Mouse (Mus musculus): Measurements from ENCODE around the gene Ap3b1. TPM values are rescaled to one million over a fixed set of nuclear protein-coding genes. Genes with fewer than 3 reads are reported as not detected.
"Not testable (repeated sequence)": the region's sequence is repeated elsewhere in the genome, so short reads cannot be mapped to it uniquely, and the experiment has no call there.

Ap3b1 gene
- polyA plus RNA-seq (2016; fragmentation: Nextera tagmentation; extraction: Ambion mirVana): 30.1 and 34.7 TPM in 2 replicates

DNA sequence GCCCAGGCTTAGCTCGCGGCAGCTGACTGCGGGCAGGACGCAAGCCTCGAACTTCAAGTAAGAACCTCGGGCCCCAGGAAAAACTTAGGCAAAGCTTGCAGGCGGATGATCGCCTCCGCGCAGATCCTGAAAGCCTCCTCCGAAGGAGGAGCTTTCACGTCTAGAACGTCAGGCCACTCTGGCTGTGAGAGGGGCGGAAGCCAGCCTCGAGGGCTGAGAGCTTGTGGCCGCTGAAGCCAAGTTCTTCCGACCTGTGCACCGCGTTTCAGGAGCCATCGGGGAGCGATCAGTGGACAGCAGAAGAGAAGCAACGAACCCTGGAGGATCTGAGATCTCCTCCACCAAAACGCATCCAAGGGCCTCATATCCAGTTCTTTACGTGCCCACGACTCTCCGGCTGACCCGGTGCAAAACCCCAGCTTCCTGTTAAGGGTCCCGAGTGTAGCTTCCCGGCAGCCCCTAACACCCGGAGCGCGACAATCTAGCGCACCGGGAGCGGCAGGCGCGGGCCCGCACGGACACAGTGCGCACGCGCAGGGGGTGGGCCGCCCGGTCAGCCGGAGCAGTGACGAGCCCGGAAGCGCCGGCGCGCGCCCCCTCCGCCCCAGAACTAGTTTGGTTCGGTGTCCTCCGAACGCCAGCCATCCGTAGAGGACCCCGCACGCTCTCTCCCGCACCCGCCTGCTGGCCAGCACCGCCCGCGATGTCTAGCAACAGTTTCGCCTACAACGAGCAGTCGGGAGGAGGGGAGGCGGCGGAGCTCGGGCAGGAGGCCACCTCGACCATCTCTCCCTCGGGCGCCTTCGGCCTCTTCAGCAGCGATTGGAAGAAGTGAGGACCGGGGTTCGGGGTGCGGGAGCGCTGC is at the start of gene Ap3b1:
Gene Ap3b1, plus strand, starts transcription at position 560 of the 865 bp plus-strand sequence.
- no peaks in the 10 kb centered on the region for H3K9me3 ChIP-seq (replicated peaks)
- peaks cover 4% of the 10 kb centered on the region; the same call in 1 of the 2 replicates for H3K36me3 ChIP-seq
- WGBS: under 1% methylated on average over 79 of the region's 79 CpGs
- peak; percentile 95 for DNase-seq (ENCODE audit: low spot score)
- H3K27ac ChIP-seq: peak within 1 kb of the TSS; percentile 92
- peak within 1 kb of the TSS; percentile 72 for H3K4me3 ChIP-seq
- peaks cover 18% of the 10 kb centered on the region for H3K4me1 ChIP-seq
- no peaks in the 10 kb centered on the region for H3K27me3 ChIP-seq (ENCODE audit: low read depth, poor library complexity, severe bottlenecking)

- DNase-seq (ENCODE audit: low spot score): not testable (repeated sequence)
- WGBS: 95% methylated on average over 8 of the region's 8 CpGs
Measured at GRCm38 (mm10) chr13:94312812-94313211, 45.9 kb upstream of the Ap3b1 start.

DNA sequence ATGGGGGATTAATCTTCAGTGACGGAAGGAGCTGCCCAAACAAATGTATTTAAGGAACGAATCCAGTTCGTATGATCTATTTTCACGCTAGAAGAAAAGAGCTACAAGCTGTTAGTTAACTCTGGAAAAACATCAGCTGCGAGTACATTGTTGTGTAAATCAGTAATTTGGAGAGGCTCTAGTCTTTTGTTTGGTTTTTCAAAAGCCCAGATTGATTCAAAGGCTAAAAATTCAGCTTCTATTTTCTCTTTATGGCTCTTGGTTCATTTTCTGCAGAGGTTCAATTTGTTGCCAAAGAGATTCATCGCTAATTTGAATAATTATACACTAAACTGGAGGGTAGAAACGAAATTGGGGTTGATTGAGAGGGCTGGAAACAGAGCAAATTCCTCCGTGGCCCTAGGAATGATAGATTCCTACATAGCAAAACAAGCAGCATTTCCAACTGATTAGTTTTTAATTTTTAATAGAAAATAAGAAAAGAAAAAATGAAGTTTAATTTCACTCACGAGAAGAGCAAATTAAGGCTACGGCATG is 41.7 kb upstream of the Ap3b1 start:
- Histone ChIP-seq H3K36me3 (no peaks in the 10 kb centered on the region), H3K4me1 (no peaks in the 10 kb centered on the region), H3K9me3 (replicated peaks) (no peaks in the 10 kb centered on the region), H3K4me3 (no peak overlapping the region), H3K27me3 (ENCODE audit: low read depth, poor library complexity, severe bottlenecking) (no peaks in the 10 kb centered on the region), H3K27ac (no peak overlapping the region)
- 91% methylated on average over 10 of the region's 10 CpGs for WGBS
- DNase-seq (ENCODE audit: low spot score): no peak

More at GRCm38 (mm10) chr13:94312812-94313211, 45.9 kb upstream of the Ap3b1 start:
- not testable (repeated sequence) for H3K27me3 ChIP-seq (ENCODE audit: low read depth, poor library complexity, severe bottlenecking); H3K9me3 ChIP-seq (replicated peaks); H3K27ac ChIP-seq; H3K4me1 ChIP-seq; H3K4me3 ChIP-seq; H3K36me3 ChIP-seq

DNA sequence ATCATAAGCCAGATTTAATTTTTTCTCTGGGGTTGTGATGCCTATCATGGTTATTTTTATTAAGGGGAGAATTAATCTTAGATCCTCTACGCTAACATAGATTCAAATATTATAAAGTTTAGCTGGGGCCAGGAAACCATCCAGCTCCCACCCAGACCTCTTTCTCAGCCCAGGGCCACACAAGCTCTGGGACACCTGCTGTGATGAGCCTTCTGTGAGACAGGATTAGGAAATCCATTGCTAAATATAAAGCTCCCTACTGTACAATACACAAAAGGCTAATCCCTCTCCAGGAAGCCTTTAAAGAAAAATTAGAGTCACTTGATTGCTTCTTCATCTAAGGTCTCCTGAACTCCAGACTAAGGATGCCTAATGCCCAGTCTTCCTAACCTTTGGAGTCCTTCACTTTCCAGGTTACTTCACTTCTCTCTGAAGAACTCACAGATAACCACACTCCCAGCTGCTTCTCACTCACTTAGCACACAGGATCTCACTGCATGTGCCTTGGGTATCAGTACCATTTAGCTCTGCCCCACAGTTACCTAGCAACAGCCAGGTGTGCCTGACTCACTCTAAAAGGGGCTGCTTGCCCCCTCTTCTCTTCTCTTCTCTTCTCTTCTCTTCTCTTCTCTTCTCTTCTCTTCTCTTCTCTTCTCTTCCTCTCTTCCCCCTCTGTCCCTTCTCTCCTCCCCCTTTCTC is 37.5 kb upstream of the Ap3b1 start:
- no peaks in the 10 kb centered on the region for H3K4me1 ChIP-seq
- H3K27ac ChIP-seq: no peak overlapping the region
- 0 out of 2 replicates have a peak, but pooled peaks cover 1% of the 10 kb centered on the region for H3K9me3 ChIP-seq (replicated peaks)
- WGBS: 85% methylated on average over 1 of the region's 1 CpGs
- no peak overlapping the region for H3K4me3 ChIP-seq
- no peaks in the 10 kb centered on the region for H3K36me3 ChIP-seq
- H3K27me3 ChIP-seq (ENCODE audit: low read depth, poor library complexity, severe bottlenecking): no peaks in the 10 kb centered on the region
- no peak for DNase-seq (ENCODE audit: low spot score)

DNA sequence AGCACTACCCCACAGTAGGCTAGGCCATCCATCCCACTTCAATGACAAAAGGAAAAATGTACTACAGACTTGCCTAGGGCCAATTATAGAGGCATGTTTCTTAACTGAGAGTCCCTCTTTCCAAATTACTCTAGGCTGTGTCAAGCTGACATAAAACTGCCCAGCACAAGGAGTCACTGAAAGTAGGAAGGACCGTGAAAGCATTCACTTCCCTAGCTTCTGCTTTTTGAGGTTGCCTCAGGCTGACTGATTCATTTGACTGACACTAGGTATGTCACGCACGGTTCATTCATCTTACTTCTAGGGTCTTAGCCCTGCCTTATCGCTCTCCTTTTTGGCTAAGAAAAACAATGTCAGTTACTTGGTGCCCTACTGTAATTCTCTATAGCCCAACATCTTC is 36.3 kb upstream of the Ap3b1 start:
- Histone ChIP-seq H3K27me3 (ENCODE audit: low read depth, poor library complexity, severe bottlenecking) (no peaks in the 10 kb centered on the region), H3K4me1 (no peaks in the 10 kb centered on the region), H3K27ac (no peak overlapping the region), H3K4me3 (no peak overlapping the region), H3K9me3 (replicated peaks) (0 out of 2 replicates have a peak, but pooled peaks cover 1% of the 10 kb centered on the region), H3K36me3 (no peaks in the 10 kb centered on the region)
- 92% methylated on average over 4 of the region's 4 CpGs for WGBS
- no peak for DNase-seq (ENCODE audit: low spot score)

GRCm38 (mm10) chr13:94328063-94328462 is 30.7 kb upstream of the Ap3b1 start:
- DNase-seq (ENCODE audit: low spot score): no peak
- Histone ChIP-seq H3K36me3 (no peaks in the 10 kb centered on the region), H3K4me3 (no peak overlapping the region), H3K4me1 (0 out of 2 replicates have a peak, but pooled peaks cover 6% of the 10 kb centered on the region), H3K9me3 (replicated peaks) (0 out of 2 replicates have a peak, but pooled peaks cover 1% of the 10 kb centered on the region), H3K27ac (peak overlapping the region; percentile 46; the same call in 1 of the 2 replicates), H3K27me3 (ENCODE audit: low read depth, poor library complexity, severe bottlenecking) (no peaks in the 10 kb centered on the region)
- WGBS: 75% methylated on average over 3 of the region's 3 CpGs

DNA sequence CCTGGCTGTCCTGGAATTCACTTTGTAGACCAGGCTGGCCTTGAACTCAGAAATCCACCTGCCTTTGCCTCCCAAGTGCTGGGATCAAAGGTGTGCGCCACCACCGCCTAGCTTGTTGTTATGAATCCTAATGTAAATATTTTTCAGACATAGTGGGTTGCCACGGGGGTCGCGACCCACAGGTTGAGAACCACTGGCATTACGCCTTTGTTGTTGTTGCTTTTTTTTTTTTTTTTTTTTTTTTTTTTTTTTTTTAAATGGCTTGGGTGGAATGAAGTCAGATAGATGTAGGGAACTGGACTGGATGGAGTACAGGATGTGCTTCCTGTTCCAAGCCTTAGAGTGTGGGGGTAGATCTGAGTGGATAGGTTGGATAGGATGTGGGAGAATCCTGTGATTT is 29.8 kb upstream of the Ap3b1 start:
- H3K4me3 ChIP-seq; H3K4me1 ChIP-seq; H3K27ac ChIP-seq; H3K9me3 ChIP-seq (replicated peaks); H3K36me3 ChIP-seq; DNase-seq (ENCODE audit: low spot score); H3K27me3 ChIP-seq (ENCODE audit: low read depth, poor library complexity, severe bottlenecking): not testable (repeated sequence)
- 97% methylated on average over 6 of the region's 6 CpGs for WGBS

GRCm38 (mm10) chr13:94330392-94330979 is 28.3 kb upstream of the Ap3b1 start:
- Histone ChIP-seq H3K4me3 (no peak overlapping the region), H3K36me3 (no peaks in the 10 kb centered on the region), H3K27ac (no peak overlapping the region), H3K9me3 (replicated peaks) (no peaks in the 10 kb centered on the region), H3K27me3 (ENCODE audit: low read depth, poor library complexity, severe bottlenecking) (no peaks in the 10 kb centered on the region), H3K4me1 (0 out of 2 replicates have a peak, but pooled peaks cover 6% of the 10 kb centered on the region)
- 85% methylated on average over 3 of the region's 3 CpGs for WGBS
- DNase-seq (ENCODE audit: low spot score): no peak

- WGBS: 83% methylated on average over 3 of the region's 3 CpGs
- DNase-seq (ENCODE audit: low spot score): no peak
Measured at GRCm38 (mm10) chr13:94338357-94338756, 20.4 kb upstream of the Ap3b1 start.

GRCm38 (mm10) chr13:94343192-94343591 is 15.6 kb upstream of the Ap3b1 start:
- H3K36me3 ChIP-seq: no peaks in the 10 kb centered on the region
- no peak overlapping the region for H3K4me3 ChIP-seq
- no peaks in the 10 kb centered on the region for H3K27me3 ChIP-seq (ENCODE audit: low read depth, poor library complexity, severe bottlenecking)
- H3K9me3 ChIP-seq (replicated peaks): no peaks in the 10 kb centered on the region
- H3K4me1 ChIP-seq: no peaks in the 10 kb centered on the region
- 89% methylated on average over 5 of the region's 5 CpGs for WGBS
- DNase-seq (ENCODE audit: low spot score): no peak
- no peak overlapping the region for H3K27ac ChIP-seq

More at GRCm38 (mm10) chr13:94338357-94338756, 20.4 kb upstream of the Ap3b1 start:
- no peak overlapping the region for H3K27ac ChIP-seq
- H3K9me3 ChIP-seq (replicated peaks): no peaks in the 10 kb centered on the region
- H3K4me1 ChIP-seq: no peaks in the 10 kb centered on the region
- H3K36me3 ChIP-seq: no peaks in the 10 kb centered on the region
- H3K27me3 ChIP-seq (ENCODE audit: low read depth, poor library complexity, severe bottlenecking): no peaks in the 10 kb centered on the region
- H3K4me3 ChIP-seq: no peak overlapping the region

DNA sequence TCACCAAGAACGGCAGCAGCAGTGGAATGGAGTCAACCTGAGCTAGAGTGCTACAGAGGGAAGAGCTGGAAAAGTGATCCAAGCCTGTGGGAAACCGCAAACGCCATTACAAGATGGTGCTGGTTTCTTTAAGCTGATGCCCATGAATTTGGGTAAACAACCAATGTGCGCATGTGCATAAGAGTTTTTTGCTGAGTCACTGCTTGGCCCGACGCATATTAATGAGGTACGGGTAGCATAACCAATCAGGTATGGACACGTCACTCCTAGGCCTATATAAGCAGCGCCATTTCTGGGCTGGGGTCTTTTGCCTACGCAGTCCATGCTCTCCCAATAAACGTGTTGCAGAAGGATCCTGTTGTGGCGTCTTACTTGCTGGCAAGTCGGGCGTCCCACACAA is 14.2 kb upstream of the Ap3b1 start:
- not testable (repeated sequence) for H3K4me1 ChIP-seq; H3K27ac ChIP-seq; H3K4me3 ChIP-seq; H3K9me3 ChIP-seq (replicated peaks); H3K36me3 ChIP-seq; H3K27me3 ChIP-seq (ENCODE audit: low read depth, poor library complexity, severe bottlenecking); DNase-seq (ENCODE audit: low spot score)
- WGBS: 96% methylated on average over 14 of the region's 14 CpGs

DNA sequence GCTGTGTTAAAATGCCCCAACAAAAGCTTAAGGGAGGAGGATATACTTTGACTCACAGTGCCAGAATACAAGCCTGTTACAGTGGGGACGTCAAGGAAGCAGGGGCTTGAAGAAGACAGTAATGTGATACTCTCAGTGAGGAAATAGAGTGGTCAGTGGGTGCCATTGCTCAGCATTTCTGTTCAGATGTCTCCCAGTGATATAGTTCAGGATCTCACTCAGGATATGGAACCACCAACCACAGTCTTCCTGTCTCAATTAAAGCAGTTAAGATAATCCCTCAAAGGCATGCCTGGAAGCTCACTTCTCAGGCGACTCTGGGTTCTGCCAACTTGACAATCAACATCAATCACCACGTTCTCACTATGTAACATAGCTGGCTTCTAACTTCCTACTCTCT is 4.2 kb upstream of the Ap3b1 start:
- Histone ChIP-seq H3K4me3 (no peak overlapping the region), H3K27me3 (ENCODE audit: low read depth, poor library complexity, severe bottlenecking) (no peaks in the 10 kb centered on the region), H3K4me1 (peaks cover 12% of the 10 kb centered on the region), H3K36me3 (no peaks in the 10 kb centered on the region), H3K9me3 (replicated peaks) (no peaks in the 10 kb centered on the region), H3K27ac (no peak overlapping the region)
- WGBS: 69% methylated on average over 3 of the region's 3 CpGs
- no peak for DNase-seq (ENCODE audit: low spot score)

Measured in limb, embryonic 10.5 days (tissue).